Mouse (Mus musculus): ENCODE measurements around the gene Ahcyl2.

Ahcyl2 gene

GRCm38 (mm10) chr6:29770672-29771321 lies 3.0 kb downstream of the Ahcyl2 start:
- no peak for DNase-seq (ENCODE audit: low spot score)

- no peak for DNase-seq (ENCODE audit: low spot score)
Observed at GRCm38 (mm10) chr6:29772236-29772635, 4.4 kb downstream of the Ahcyl2 start.

GRCm38 (mm10) chr6:29774161-29774560 lies 6.3 kb downstream of the Ahcyl2 start:
- no peak for DNase-seq (ENCODE audit: low spot score)

GRCm38 (mm10) chr6:29775609-29776008 lies 7.8 kb downstream of the Ahcyl2 start:
- DNase-seq (ENCODE audit: low spot score) = no peak

GRCm38 (mm10) chr6:29776542-29777237 lies 8.9 kb downstream of the Ahcyl2 start:
- DNase-seq (ENCODE audit: low spot score) = no peak

- DNase-seq (ENCODE audit: low spot score) = no peak
Observed at GRCm38 (mm10) chr6:29777238-29777555, 9.4 kb downstream of the Ahcyl2 start.

GRCm38 (mm10) chr6:29780082-29780481 lies 12.3 kb downstream of the Ahcyl2 start:
- DNase-seq (ENCODE audit: low spot score) = no peak

GRCm38 (mm10) chr6:29780571-29780970 lies 12.8 kb downstream of the Ahcyl2 start:
- DNase-seq (ENCODE audit: low spot score) = no peak

GRCm38 (mm10) chr6:29782239-29782638 lies 14.4 kb downstream of the Ahcyl2 start:
- DNase-seq (ENCODE audit: low spot score) = no peak

- DNase-seq (ENCODE audit: low spot score) = no peak
Observed at GRCm38 (mm10) chr6:29783960-29784359, 16.1 kb downstream of the Ahcyl2 start.

- DNase-seq (ENCODE audit: low spot score) = no peak
Observed at GRCm38 (mm10) chr6:29784413-29785021, 16.7 kb downstream of the Ahcyl2 start.

- no peak for DNase-seq (ENCODE audit: low spot score)
Observed at GRCm38 (mm10) chr6:29785759-29786158, 17.9 kb downstream of the Ahcyl2 start.

- no peak for DNase-seq (ENCODE audit: low spot score)
Observed at GRCm38 (mm10) chr6:29788779-29789350, 21.1 kb downstream of the Ahcyl2 start.

- DNase-seq (ENCODE audit: low spot score) = no peak
Observed at GRCm38 (mm10) chr6:29790014-29790698, 22.3 kb downstream of the Ahcyl2 start.

GRCm38 (mm10) chr6:29793520-29793919 lies 25.7 kb downstream of the Ahcyl2 start:
- DNase-seq (ENCODE audit: low spot score) = no peak

- DNase-seq (ENCODE audit: low spot score) = no peak
Observed at GRCm38 (mm10) chr6:29794582-29794981, 26.8 kb downstream of the Ahcyl2 start.

- no peak for DNase-seq (ENCODE audit: low spot score)
Observed at GRCm38 (mm10) chr6:29802979-29803378, 35.2 kb downstream of the Ahcyl2 start.

- no peak for DNase-seq (ENCODE audit: low spot score)
Observed at GRCm38 (mm10) chr6:29804006-29804405, 36.2 kb downstream of the Ahcyl2 start.

GRCm38 (mm10) chr6:29805381-29805780 lies 37.6 kb downstream of the Ahcyl2 start:
- no peak for DNase-seq (ENCODE audit: low spot score)

GRCm38 (mm10) chr6:29812076-29812475 lies 44.3 kb downstream of the Ahcyl2 start:
- DNase-seq (ENCODE audit: low spot score) = no peak

- DNase-seq (ENCODE audit: low spot score) = no peak
Observed at GRCm38 (mm10) chr6:29812651-29813050, 44.8 kb downstream of the Ahcyl2 start.

- DNase-seq (ENCODE audit: low spot score) = no peak
Observed at GRCm38 (mm10) chr6:29814616-29815015, 46.8 kb downstream of the Ahcyl2 start.

GRCm38 (mm10) chr6:29815060-29815459 lies 47.2 kb downstream of the Ahcyl2 start:
- no peak for DNase-seq (ENCODE audit: low spot score)

Data from ovary, postnatal 10 days (tissue).